Mouse (Mus musculus) ovary, adult 18-20 months (tissue): ENCODE data around the gene Rplp1.
A peak's percentile ranks its signal among the peaks of the same experiment; 100 is the strongest.

Experiments
- DNase-seq: peaks from one replicate; pipeline ENCODE4 v3.0.0; 2022; ENCODE audit warnings: low spot score, mixed read lengths

Rplp1 gene

DNA sequence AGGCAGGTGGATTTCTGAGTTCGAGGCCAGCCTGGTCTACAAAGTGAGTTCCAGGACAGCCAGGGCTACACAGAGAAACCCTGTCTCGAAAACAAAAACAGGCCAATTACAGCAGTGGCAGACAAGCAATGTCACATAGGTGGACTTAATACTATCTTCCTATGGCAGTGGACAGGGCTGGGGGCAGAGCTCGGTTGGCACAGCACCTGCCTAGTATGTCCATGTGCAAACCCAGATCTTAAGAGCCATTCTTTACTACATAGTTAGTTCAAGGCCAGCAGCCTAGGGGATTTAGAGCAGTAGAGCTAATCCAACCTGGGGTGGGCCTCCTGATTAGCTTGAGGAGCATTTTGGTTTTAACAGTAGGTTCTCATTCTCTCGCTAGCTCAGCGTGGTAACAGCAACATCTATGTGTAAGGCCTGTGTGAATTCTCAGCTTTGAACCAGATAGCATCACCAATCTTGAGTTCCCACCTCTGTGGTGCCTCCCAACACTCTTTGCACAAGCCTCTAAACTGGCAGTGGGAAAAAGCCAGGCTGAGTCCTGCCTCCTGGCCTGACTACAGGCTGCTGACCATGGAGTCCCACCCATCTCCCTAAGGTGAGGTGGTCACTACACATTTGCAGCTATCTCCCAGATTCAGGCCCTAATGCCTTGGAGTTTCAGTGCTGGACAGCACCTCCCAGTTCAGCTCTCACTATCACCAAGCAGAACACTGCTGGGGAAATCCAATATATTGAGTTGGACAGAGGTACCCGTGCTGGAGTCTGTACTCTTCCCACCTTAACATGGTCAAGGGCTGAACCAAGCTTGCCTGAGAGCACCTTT is 2.8 kb downstream of the Rplp1 start:
- no peak for DNase-seq

DNA sequence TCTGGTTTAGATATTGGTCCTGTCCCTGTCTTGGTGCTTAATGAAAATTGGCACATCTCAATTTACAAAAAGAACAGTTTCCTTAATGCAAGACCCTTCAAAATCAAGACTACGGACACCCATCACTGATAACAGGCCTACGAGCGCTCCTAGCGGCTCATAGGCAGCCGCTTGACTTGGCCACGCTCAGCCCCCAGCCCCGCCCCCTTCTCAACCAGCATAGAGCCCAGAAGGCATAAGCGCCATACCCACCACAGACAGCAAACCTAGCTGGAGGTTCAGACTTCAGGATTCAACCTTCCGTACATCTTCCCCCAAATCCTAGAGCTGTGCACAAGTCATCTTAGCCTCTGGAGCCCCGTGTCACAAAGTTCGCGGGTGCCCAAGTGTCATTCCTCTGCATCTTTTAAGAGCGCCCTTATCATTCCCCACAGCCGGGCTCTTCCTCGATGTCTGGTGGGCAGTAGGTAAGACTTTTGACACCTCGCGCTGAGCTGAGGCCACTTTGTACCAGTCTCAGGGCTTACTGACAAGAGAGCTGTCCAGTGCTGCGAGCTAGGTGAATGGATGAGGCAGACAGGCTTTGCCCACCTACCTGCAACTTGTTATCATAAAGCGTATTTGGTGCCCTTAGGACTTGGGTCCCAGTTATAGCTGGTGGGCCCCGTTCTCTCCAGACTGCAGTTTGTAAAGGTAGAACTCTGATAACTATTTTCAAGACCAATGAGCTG is 3.7 kb downstream of the Rplp1 start:
- no peak for DNase-seq

DNA sequence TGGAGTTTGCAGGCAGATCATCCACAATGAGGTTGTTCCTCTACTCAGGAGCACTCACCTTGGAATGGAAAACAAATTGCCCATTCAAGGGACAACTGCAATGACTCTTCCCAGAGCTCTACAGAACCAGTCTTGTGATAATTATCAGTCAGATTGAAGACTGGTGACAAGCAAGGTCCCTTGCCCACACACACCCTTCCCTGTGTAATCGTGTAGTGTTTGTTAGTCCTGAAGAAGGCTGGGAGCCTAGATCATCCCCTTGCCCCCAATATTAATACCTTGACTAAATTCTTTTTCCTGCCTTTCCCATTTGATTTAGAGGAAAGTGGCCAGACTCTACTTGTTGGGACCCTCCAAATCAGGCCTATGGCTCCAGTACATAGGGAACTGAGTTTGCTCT is 4.7 kb downstream of the Rplp1 start:
- DNase-seq = no peak

DNA sequence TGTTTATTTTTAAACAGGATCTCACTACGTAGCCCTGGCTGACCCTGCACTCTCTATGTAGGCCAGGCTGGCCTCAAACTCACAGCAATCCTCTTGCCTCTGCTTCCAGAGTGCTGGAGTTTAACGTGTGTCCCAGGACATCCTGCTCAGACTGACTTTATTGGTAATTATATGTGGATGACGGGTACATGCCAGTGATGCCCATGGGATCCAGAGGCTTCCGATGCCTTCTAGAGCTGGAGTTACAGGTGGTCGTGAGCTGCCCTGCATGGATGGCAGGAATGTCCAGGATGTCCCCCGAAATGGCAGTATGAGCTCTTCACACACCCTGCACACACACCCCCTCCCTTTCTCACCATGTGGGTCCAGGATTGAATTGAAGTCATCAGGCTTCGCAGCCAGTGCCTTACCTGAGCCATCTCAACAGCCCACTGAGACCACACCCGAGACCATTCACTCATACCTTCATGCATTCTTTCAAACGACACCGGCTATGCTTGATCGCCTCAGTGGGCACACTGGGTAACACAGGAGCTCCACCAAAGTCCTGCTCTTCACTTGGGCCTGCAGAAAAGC is 5.4 kb downstream of the Rplp1 start:
- DNase-seq = no peak

DNA sequence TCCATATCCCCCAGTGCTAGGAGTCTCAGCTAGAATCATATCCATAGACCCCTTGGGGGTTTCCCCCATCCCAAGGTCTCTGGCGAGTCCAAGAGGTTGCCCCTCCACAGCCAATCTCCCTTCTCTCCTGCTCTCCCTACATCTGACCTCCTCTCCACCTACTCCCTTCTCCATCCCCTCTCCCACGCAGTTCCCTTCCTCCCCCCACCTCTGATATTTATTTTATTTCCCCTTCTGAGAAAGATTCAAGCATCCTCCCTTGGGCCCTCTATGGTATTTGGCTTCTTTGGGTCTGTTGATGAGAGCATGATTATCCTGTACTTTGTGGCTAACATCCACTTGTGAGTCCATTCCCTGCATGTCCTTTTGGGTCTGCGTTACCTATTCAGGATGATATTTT is 6.0 kb downstream of the Rplp1 start:
- no peak for DNase-seq

DNA sequence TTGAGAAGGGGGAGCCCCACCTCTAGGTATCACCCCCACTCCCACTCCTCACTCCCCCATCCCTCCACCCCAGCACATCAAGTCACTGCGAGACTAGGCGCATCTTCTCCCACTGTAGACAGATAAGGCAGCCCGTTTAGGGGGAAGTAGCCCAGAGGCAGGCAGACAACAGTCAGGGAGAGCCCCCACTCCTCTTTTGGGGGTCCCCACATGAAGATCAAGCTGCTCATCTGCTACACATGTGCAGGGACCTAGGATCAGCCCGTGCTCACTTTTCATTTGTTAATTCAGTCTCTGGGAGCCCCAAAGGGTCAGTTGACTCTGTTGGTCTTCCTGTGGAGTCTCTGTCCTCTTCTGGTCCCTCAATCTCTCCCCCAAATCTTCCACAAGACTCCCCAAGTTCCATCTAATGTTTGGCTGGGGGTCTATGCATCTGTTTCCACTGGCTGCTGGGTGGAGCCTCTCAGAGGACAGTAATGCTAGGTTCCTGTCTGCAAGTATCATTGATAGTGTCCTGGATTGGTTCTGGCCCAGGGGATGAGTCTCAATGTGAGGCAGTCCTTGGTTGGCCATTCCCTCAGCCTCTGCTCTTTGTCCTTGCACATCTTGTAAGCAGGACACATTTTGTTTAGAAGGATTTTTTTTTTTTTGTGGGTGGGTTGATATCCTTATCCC is 6.6 kb downstream of the Rplp1 start:
- no peak for DNase-seq

DNA sequence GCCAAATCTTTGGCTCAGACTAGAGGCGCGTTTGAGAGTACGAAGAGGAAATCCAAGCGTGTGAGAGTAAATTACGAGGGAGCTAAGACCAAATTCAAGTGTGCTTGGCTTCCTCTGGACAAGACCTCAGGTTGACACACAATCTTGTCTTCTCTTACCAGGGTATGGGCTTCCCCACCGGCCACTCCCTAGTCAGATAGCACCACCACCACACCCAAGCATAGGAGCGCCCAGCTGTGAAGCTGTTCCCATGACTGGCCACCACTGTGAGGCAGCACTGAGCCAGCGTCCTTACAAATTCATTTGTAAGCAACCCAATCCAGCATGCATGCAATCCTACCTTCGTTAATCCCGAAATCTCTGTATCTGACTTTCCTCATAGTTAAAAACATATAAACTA is 7.4 kb downstream of the Rplp1 start:
- DNase-seq = no peak

DNA sequence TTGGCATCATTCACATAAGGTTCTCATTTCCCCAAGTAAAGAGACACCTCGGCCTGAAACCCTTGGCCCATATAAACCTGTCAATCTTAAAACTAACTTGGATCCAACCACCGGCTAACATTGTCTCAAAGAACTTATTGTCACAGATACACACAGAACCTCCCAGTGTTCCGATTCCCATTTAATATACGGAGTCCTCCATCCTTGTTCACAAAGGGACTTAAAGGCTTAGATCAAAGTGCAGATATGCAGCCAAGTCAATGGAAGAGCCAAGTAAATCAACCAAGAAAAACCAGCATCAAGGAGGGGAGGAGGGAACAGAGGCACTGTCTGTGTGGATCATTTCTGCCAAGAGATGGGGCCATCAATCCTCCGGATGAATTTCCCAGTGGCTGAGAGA is 8.8 kb downstream of the Rplp1 start:
- no peak for DNase-seq

DNA sequence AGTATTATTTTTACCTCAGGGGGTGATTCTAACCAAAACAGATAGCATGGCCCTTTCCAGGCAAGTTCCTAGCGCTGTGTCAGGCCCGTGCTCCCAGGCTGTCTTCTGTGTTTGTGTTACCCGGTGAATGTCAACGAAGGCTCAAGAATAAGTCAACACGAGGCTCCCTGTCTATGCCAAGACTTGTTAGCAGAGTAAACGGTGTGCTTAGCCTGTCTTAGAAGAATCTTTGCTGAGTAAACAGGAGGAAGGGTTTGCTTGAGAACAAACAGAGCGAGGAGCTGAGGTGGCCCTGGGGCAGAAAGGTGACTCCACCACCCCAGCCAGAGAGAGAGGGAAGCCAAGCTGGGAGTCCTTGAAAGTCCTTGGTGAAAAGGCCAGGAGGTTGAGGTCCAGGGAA is 10.1 kb downstream of the Rplp1 start:
- DNase-seq = no peak

DNA sequence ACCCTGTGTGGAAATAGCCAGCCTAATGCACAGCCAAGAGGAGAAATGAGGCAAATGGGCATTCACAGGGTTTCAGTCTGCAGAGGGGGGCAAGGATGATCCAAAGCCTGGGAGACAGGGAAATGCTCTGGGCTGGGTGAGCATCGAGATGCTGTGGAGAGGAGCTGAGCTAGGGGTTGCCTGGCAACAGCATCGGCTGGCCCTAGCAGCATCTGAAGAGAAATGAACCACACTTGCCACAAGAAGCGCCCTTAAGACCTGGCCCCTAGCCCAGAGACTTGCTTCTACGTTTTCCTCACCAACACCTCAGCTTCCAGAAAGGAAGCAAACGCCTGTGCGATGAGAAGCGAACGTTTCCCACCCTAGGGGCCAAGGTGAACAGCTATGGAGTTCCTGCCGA is 11.9 kb downstream of the Rplp1 start:
- DNase-seq = no peak

DNA sequence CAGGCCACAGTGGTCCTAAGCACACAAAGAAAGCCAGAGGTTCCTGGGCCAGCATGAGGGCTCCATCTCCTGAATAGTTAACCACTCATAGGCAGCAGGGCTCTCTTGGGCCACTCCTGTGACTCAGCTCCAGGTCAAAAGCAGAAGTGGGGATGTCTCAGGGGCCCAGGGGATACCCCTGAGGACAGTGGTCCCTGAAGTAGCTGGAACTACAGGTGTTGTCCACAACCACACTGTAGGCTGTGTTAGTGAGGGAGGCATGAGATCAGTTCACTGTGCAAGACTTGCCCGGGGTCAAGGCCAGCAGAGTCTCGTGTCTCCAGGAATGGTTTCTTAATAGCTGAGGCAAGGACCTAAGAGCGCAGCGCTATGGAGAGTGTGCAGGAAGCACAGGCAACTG is 12.8 kb downstream of the Rplp1 start:
- no peak for DNase-seq

DNA sequence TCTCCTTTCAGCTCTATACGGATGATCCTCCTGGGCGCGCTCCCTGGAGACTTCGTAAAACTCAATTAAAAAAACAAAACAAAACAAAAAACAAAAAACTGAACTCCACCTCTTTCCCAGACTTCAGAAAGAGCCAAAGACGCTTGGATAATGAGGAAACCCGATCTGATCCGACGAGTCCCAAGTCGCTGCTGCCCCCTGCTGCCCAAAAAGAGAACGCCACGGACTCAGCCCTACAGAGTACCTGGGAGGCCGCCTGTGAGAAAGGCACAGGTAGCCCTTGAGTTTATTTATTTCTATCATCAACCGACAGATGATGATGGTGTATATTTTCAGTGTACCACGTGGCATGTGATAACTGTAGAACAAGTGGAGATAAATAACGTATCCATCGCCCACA is 14.5 kb downstream of the Rplp1 start:
- DNase-seq = no peak

DNA sequence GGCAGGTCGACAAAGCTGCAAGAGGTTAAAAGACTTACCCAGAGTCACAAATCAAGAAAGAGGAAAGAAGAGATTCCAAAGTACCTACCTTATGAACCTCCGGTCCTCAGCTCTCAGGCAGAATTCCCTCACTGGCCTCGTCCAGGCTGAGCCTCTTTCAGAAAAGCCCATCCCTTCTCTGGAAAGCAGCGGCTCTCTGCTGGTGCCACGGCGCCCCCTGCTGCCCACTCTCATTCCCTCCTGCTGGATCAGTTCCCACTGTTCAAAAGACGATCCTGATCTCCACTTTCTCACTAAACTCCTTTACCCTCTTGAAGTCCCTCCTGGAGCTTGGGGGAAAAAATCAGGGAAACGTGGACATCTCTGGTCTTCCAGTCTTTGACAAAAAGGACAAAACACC is 15.9 kb downstream of the Rplp1 start:
- peak; percentile 38 for DNase-seq

DNA sequence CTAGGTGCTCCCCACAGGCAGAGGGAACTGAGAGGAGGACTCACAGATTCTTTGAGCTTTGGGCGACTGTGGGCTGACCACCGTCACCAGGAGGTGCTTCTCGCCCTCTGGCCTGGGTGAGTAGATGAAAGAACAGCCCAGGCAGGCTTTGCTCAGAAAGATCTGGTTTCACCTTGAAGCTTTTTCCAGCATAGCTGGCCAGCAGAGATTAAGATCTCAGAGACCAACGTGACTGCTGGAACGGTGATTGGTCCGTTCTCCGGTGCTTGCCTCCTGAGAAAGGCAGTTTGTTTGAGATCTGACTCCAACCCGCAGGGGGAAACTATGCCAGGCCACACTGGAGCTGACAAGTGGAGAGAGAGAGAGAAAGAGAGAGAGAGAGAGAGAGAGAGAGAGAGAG is 19.3 kb downstream of the Rplp1 start:
- no peak for DNase-seq

DNA sequence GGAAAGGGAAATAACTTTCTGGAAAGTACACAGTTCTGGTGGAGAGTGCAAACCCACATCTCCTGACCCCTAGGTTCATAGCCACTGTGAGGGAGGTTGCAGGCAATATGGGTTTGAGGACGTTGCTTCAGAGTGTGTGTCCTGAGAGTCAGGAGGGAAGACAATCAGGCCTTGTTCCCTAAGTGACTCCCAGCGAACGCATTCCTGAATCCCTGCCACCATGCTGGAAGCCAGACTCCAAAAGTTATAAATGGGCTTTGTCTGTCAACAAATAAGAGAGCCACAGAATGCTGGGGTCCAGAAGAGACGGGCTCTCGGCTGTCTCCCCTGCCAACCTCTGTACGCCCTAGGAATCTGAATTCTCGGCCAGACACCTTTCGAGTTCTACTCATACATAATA is 24.5 kb downstream of the Rplp1 start:
- no peak for DNase-seq

DNA sequence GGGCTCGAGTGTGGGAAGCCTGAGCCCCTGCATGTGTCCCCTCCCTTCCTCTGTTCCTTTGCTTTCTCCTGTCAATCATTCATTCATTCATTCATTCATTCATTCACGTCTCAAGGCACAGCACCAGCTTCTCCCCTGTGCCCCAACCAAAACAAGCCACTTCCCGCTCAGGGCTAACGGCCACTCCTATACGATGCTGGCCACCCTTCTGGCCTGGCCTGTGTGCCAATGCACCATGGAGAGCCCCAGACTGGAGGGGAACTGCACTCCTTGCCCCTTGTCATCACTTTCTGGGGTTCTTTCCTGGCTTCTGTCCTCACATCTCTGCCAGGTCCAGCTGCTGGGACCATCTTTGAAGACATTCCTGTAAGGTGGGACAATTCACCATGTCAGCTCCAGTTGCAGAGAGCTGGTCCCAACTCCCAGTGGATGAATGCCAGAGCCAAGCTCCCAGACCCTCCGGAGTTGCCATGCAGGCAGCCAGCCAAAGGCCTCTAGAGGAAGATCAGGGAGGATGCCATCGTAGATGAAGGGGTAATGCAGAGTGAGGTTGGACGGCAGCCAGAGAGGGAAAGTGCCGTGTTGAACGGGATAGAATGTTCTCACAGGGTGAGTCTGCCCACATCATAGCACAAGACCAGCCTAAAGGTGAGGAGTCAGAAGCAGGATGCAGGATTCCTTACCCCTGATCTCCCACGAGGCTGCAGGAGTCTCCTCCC is 26.5 kb downstream of the Rplp1 start:
- DNase-seq = no peak

DNA sequence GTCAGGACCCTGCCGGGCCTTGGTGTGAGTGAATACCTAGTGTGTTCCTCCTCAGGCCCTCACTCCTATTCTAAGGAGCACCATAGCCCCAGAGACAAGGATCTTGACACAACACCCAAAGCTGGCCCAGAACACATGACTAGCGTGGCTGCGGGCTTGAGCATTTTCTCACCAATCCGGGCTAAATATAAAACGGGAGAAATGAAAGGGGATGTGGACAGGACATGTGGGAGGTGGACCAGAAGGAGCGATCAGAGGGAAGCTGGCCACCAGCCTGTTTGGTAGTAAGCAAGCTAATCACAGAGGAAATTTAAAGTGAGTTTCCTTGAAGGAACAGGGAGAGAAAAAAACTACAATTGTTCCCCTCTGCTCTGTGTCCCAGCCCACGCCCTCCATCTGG is 28.4 kb downstream of the Rplp1 start:
- DNase-seq = no peak

DNA sequence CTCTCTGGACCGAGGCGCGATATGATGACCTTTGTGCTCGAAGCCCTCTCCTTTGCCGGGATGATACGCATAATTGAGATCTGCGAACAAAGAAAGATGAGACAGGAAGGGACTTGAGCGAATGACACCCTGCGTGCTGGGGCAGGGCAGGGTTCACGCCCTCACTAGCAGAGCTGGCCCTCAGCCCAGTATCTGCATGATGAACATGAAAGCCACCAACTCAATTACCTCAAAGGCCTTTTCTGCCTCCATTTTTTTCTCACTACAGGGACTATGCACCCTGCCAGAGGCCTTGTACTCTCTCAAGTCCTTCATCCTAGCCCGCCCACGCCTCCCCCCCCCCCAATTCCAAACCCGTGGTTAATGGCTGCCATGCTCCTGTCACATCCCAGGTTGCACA is 29.4 kb downstream of the Rplp1 start:
- no peak for DNase-seq

DNA sequence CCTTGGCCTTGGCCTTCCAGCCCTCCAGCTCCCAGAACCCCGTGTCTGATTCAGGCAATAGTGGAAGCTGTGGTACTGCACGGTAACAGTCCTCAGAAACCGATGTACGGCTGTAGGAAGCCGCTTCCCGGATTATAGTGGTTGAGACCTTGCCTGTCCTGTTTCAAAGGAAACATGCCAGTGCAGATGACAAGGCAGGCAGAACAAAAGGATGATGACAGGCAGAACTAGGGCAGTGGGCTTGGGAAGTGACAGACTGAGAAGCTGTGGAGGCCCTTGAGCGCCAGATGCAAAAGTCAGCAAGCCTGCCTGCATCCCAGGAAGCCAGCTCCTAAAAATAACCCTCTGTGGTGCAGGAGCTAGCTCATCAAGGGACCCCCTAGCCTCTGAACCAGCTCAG is 30.0 kb downstream of the Rplp1 start:
- no peak for DNase-seq

DNA sequence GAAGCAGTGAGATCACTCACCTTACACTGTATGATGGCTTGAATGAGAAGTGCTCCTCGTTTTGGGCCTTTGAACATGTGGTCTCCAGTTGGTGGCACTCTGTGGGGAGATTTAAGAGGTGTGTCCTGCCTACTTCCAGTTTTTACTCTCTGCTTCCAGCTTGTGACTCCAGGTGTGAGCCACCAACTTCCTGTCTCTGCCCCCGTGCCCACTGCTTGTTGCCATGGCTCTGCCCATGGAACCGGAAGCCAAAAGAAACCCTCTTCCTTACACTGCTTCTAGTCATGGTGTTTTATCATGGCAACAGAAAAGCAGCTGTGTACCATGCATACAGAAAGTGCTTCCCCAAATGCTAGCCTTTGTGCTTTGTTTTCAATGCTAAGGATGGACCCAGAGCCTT is 32.2 kb downstream of the Rplp1 start:
- no peak for DNase-seq

DNA sequence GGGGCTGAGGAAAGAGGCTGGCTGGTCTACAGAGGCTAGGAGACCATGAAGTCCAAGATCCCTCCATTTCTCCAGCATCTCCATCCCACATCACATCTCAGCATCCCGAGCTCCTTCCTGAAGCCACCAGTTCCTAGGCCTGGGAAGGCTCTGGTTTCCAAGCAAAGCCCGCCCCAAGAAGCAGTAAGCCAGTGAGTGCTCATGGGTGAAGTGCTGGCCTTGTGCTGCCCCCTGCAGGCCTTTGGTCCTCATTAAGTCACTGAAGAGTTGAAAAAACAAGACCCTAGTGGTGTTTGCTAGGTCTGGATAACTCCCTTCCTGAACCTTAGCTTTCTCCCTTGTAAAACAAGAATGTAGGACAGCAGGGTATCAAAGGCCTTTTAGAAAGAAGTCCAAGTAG is 35.5 kb downstream of the Rplp1 start:
- DNase-seq = peak; percentile 12
